In the genomic region with DNA sequence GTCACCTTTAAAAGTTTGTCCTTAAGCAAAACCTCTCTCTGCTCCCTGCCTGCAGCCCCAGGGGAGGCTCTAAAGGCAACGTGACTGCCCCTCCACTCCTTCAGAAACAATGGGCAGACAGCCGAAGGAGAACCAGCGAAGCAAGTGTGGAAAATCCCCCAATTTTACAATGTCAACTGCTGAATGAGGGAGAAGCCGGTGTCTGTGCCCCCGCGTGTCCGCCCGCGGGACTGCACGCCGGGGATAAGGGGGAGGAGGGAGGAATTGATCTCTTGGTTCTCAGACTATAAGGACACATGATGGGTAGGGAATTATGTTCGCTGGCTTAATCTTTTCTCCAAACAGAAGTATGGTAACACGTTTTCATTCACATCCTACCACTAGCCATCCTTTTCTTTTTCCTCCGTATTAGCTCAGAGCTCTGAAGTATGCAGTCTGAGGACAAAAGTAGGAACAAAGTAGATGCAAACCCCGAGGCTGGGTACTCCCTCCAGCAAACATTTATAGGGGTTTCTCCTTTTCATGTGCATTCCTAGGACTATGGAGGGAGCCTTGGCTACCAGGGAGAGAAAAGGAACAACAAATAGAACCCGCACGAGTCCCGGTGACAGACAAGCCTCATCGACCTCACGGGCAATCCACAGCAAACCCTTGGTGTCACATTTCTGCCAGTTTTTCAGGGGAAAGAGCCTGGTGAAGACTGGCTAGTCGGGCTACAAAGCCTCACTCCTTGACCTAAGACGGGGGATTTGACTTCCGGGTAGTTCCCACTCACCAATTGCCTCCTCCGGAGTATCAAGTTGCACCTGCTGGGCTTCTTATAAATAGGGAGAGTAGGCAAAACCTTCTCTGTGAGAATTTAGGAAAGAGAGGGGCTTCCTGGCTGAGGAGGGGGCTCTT, we compare ENCODE assay signal across 8 mouse cellular contexts. TPM values are rescaled to one million over a fixed set of nuclear protein-coding genes. Genes with fewer than 3 reads are reported as not detected.
DNase-seq lines count a peak whose midpoint lies in the region; ATAC-seq and TF ChIP-seq lines count a peak whose summit lies in the region.

No protein-coding gene starts in this region.

- H3K4me3 ChIP-seq in MEL (ENCODE audit: control insufficient read depth in 1 of 2, insufficient read depth in 1 of 2, low read depth in 2 of 2, low read length in 2 of 2) = peak overlapping the region; percentile 52 to 56
- H3K4me3 ChIP-seq in forebrain, embryonic 16.5 days (replicated peaks; ENCODE audit: low read length) = peak overlapping the region; percentile 31
- H3K4me3 ChIP-seq in layer of hippocampus, adult 2 months = peak overlapping the region; percentile 47
- H3K4me3 ChIP-seq in lung, adult 2 months (replicated peaks; ENCODE audit: extremely low read depth, low read depth, low read length) = no peak overlapping the region
- H3K4me3 ChIP-seq in neural tube, embryonic 15.5 days (replicated peaks) = peak overlapping the region; percentile 30

- peaks cover 19% of the 10 kb centered on the region for H3K79me2 ChIP-seq in MEL (ENCODE audit: control insufficient read depth, insufficient read depth, low read length, poor library complexity)

- peak overlapping the region; percentile 60 for H3K4me2 ChIP-seq in forebrain, embryonic 16.5 days (ENCODE audit: low read length)
- H3K4me2 ChIP-seq in neural tube, embryonic 15.5 days = peak overlapping the region; percentile 67

- 1% methylated on average over 24 of the region's 24 CpGs for WGBS in forebrain, embryonic 16.5 days
- WGBS in lung, adult 2 months = 1% methylated on average over 24 of the region's 24 CpGs
- WGBS in neural tube, embryonic 15.5 days = under 1% methylated on average over 24 of the region's 24 CpGs

- no peaks in the 10 kb centered on the region for H3K27me3 ChIP-seq in MEL (ENCODE audit: control insufficient read depth in 1 of 2, insufficient read depth in 2 of 2, low read length in 2 of 2)
- H3K27me3 ChIP-seq in forebrain, embryonic 16.5 days (replicated peaks; ENCODE audit: control insufficient read depth, insufficient read depth, low read length) = no peaks in the 10 kb centered on the region
- no peaks in the 10 kb centered on the region for H3K27me3 ChIP-seq in neural tube, embryonic 15.5 days (replicated peaks)

- peaks cover 0 to 6% of the 10 kb centered on the region in 2 experiments; a peak in 1 of 4 replicates for H3K36me3 ChIP-seq in MEL (ENCODE audit: control insufficient read depth in 1 of 2, insufficient read depth in 2 of 2, low read length in 2 of 2)
- H3K36me3 ChIP-seq in forebrain, embryonic 16.5 days (ENCODE audit: control insufficient read depth, insufficient read depth) = no peaks in the 10 kb centered on the region
- no peaks in the 10 kb centered on the region for H3K36me3 ChIP-seq in neural tube, embryonic 15.5 days

- peak overlapping the region; percentile 81 for H3K27ac ChIP-seq in MEL (ENCODE audit: control insufficient read depth, low read depth, low read length)
- peak overlapping the region; percentile 34; the same call in 1 of the 2 replicates for H3K27ac ChIP-seq in forebrain, embryonic 16.5 days (ENCODE audit: low read length)
- peak overlapping the region; percentile 81 for H3K27ac ChIP-seq in layer of hippocampus, adult 2 months
- H3K27ac ChIP-seq in neural tube, embryonic 15.5 days (replicated peaks) = peak overlapping the region; percentile 63

- ATAC-seq in forebrain, embryonic 16.5 days = peak; percentile 72
- ATAC-seq in neural tube, embryonic 15.5 days (ENCODE audit: low FRiP score) = peak; percentile 68

- no peaks in the 10 kb centered on the region for H3K9me3 ChIP-seq in MEL (replicated peaks; ENCODE audit: insufficient read depth, low read length)
- no peaks in the 10 kb centered on the region for H3K9me3 ChIP-seq in forebrain, embryonic 16.5 days (ENCODE audit: control insufficient read depth, low read length)
- no peaks in the 10 kb centered on the region for H3K9me3 ChIP-seq in neural tube, embryonic 15.5 days (replicated peaks)

- TF ChIP-seq EP300 in MEL (IDR thresholded peaks at IDR 0.05; ENCODE audit: low read depth in 1 of 2, low read length in 2 of 2) = 0 out of 4 replicates have a peak, but pooled peaks of 1 of the 2 experiments have one; percentile 16

- intact Hi-C loops in heart, postnatal 36 days (cut with DNase I) = loop anchor here (1.0 to 10.0 kb wide), 5 partner anchors 130 to 1800 kb away; a partner anchor contains a TSS

- peaks cover 3 to 36% of the 10 kb centered on the region in 2 experiments; a peak in 3 of 4 replicates for H3K4me1 ChIP-seq in MEL (ENCODE audit: control insufficient read depth in 1 of 2, insufficient read depth in 2 of 2, low read length in 2 of 2)
- H3K4me1 ChIP-seq in forebrain, embryonic 16.5 days (replicated peaks; ENCODE audit: control insufficient read depth, insufficient read depth, low read length) = peaks cover 34% of the 10 kb centered on the region
- peaks cover 12% of the 10 kb centered on the region for H3K4me1 ChIP-seq in lung, adult 2 months (ENCODE audit: control insufficient read depth, insufficient read depth, low read length)
- peaks cover 41% of the 10 kb centered on the region for H3K4me1 ChIP-seq in neural tube, embryonic 15.5 days

- peak overlapping the region; percentile 73 for H3K9ac ChIP-seq in MEL (ENCODE audit: control insufficient read depth, low read depth, low read length, poor library complexity, severe bottlenecking)
- H3K9ac ChIP-seq in forebrain, embryonic 16.5 days (replicated peaks; ENCODE audit: low read depth, low read length) = peak overlapping the region; percentile 46
- peak overlapping the region; percentile 36; the same call in 1 of the 2 replicates for H3K9ac ChIP-seq in neural tube, embryonic 15.5 days (replicated peaks)

- DNase-seq in MEL (ENCODE audit: low read depth, low spot score) = peak; percentile 93
- peak; percentile 93 to 94 for DNase-seq in cerebellum, adult 18-20 months
- peak; percentile 90 to 91 for DNase-seq in heart, postnatal 36 days
- DNase-seq in layer of hippocampus, adult 2 months (ENCODE audit: low spot score in 2 of 2) = peak; percentile 94 to 95
- peak; percentile 91 for DNase-seq in lung, adult 2 months
- DNase-seq in testis, postnatal 10 days (ENCODE audit: low spot score) = peak; percentile 96

- peak in 1 of 2 experiments; percentile 46; a peak in 2 of 4 replicates for TF ChIP-seq POLR2A in MEL (IDR thresholded peaks at IDR 0.05; ENCODE audit: control insufficient read depth in 1 of 2, insufficient read depth in 1 of 2, low read depth in 1 of 2, low read length in 2 of 2, poor library complexity in 1 of 2)
- TF ChIP-seq POLR2A in lung, adult 2 months (IDR thresholded peaks at IDR 0.05; ENCODE audit: borderline replicate concordance, extremely low read depth, low read depth, low read length) = no peak

- peak; percentile 76 to 89 (median 79) for TF ChIP-seq CTCF in MEL (IDR thresholded peaks at IDR 0.05 in 2 of 3, conservative IDR thresholded peaks at IDR 0.05 in 1 of 3; ENCODE audit: control insufficient read depth in 1 of 3, insufficient read depth in 1 of 3, low read depth in 2 of 3, low read length in 3 of 3, poor library complexity in 1 of 3, severe bottlenecking in 1 of 3)
- peak; percentile 97 for TF ChIP-seq CTCF in layer of hippocampus, adult 2 months (conservative IDR thresholded peaks at IDR 0.05)
- TF ChIP-seq CTCF in lung, adult 2 months (IDR thresholded peaks at IDR 0.05; ENCODE audit: insufficient read depth, low read length) = peak; percentile 61

- TF ChIP-seq RAD21 in MEL (IDR thresholded peaks at IDR 0.05; ENCODE audit: low read depth, low read length) = peak; percentile 80

TF ChIP-seq in MEL, 35 proteins besides CTCF, POLR2A, EP300 and RAD21 (continues in another document):
- TF ChIP-seq UBTF (IDR thresholded peaks at IDR 0.05; ENCODE audit: borderline replicate concordance, insufficient read depth, low read depth, low read length) (no peak), ETS1 (IDR thresholded peaks at IDR 0.05; ENCODE audit: low read depth, low read length) (peak; percentile 56; the same call in 1 of the 2 replicates), MYC (IDR thresholded peaks at IDR 0.05; ENCODE audit: low read depth, low read length) (peak; percentile 96), SIN3A (IDR thresholded peaks at IDR 0.05; ENCODE audit: low read length) (peak; percentile 98), GATA1 (IDR thresholded peaks at IDR 0.05; ENCODE audit: low read depth, low read length) (peak; percentile 59; the same call in 1 of the 2 replicates), ZC3H11A (IDR thresholded peaks at IDR 0.05; ENCODE audit: low read depth, low read length) (peak; percentile 77), ZKSCAN1 (IDR thresholded peaks at IDR 0.05; ENCODE audit: low read depth, low read length) (no peak), MXI1 (IDR thresholded peaks at IDR 0.05; ENCODE audit: low read depth, low read length) (peak; percentile 93), ZNF384 (IDR thresholded peaks at IDR 0.05; ENCODE audit: low read depth, low read length) (no peak), TAL1 (IDR thresholded peaks at IDR 0.05; ENCODE audit: low read length) (no peak), POLR2AphosphoS5 (IDR thresholded peaks at IDR 0.05; ENCODE audit: borderline replicate concordance, low read depth, low read length) (no peak), ELF1 (IDR thresholded peaks at IDR 0.05; ENCODE audit: low read depth, low read length) (peak; percentile 72; the same call in 1 of the 2 replicates), MAZ (IDR thresholded peaks at IDR 0.05; ENCODE audit: low read depth, low read length) (peak; percentile 96), USF1 (IDR thresholded peaks at IDR 0.05; ENCODE audit: low read depth, low read length) (peak; percentile 58), HCFC1 (IDR thresholded peaks at IDR 0.05; ENCODE audit: low read depth, low read length) (peak; percentile 72), TBP (IDR thresholded peaks at IDR 0.05; ENCODE audit: low read depth, low read length) (peak; percentile 82), MEF2A (IDR thresholded peaks at IDR 0.05; ENCODE audit: extremely low read depth, insufficient replicate concordance, low read depth, low read length, poor library complexity, severe bottlenecking) (no peak), POLR2AphosphoS2 (IDR thresholded peaks at IDR 0.05; ENCODE audit: low read length) (peak; percentile 57; the same call in 1 of the 2 replicates), SMC3 (IDR thresholded peaks at IDR 0.05; ENCODE audit: low read depth, low read length) (peak; percentile 96), NELFE (IDR thresholded peaks at IDR 0.05; ENCODE audit: low read depth, low read length) (peak; percentile 54)

RNA-seq across cellular contexts. Expression of a gene that starts 3.1 kb away (rescaled TPM):
- total RNA-seq in MEL (2012; rRNA removed) = 30.3 and 33.0 TPM in 2 replicates
- 10 to 100 TPM; 45.7 to 52.0 TPM for polyA plus RNA-seq in MEL (2012; ENCODE audit: insufficient read depth in 1 of 2, insufficient read length in 2 of 2, low read depth in 1 of 2, low replicate concordance in 2 of 2, missing spikeins in 1 of 2)
- polyA plus RNA-seq in forebrain, embryonic 16.5 days (2015; fragmentation: Nextera tagmentation; extraction: Ambion mirVana) = 6.2 and 7.4 TPM in 2 replicates
- 10 to 100 TPM; 21.3 to 23.1 TPM for total RNA-seq in heart, postnatal 36 days (2021)
- total RNA-seq in layer of hippocampus, adult 2 months (2021) = 10 to 100 TPM; 37.7 to 38.3 TPM
- polyA plus RNA-seq in lung, adult 2 months (2012; rRNA removed) = 33.8 and 35.0 TPM in 2 replicates
- polyA plus RNA-seq in neural tube, embryonic 15.5 days (2015; fragmentation: Nextera tagmentation; extraction: Ambion mirVana) = 11.7 and 24.1 TPM in 2 replicates
